Mouse (Mus musculus): ENCODE data around the gene Lce6a.

DNA sequence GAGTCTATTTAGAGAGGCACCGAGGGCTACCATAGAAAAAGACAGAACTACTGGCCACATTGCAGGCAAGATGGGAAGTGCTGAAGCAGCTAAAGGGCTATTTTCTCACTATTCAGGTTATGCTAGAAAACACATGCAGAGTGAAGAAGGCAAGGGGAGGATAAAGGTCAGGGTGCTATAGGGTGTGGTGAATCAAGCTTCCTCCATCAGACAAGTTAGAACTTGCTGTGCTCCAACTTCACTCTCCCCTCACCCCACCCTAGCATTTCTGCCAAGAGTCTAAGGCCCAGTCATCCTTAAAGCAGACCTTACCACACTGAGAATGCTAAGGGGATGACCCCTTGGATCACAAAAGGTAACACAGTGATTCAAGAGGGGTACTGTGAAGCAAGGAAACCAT, 42.0 kb downstream of the Lce6a start:
- TF ChIP-seq CTCF (IDR thresholded peaks at IDR 0.05; ENCODE audit: control insufficient read depth, insufficient read depth, insufficient replicate concordance, low read depth, low read length) (no peak), POLR2A (IDR thresholded peaks at IDR 0.05; ENCODE audit: control insufficient read depth, low read depth, low read length) (no peak)

All from testis, adult 2 months (tissue).